Comparison of ENCODE assay signal across 22 mouse cellular contexts in the genomic region with DNA sequence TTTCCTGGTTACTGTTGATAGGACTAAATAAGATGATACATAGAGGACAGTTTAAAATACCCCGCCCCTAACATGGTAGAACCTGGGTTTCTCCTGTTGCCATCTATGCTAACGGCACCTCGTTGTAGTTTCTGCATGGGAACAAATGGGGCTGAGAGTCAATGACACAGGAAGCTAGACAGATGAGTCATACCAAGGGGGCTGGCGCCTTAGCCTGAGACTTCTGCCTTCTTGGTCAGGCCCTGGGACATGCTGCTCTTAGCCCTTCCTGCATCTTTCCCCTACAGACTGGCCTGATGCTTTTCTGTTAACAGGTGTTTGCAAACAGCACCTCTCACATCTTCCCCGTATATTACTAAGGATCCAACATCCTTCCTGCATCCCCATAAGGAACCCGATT.
DNase-seq lines count a peak whose midpoint lies in the region; ATAC-seq and TF ChIP-seq lines count a peak whose summit lies in the region.
"Had no signal": no experiment of that assay in that cellular context is flagged by ENCODE, and none has a peak within 500 bp of the region (broad histone marks: within the 10 kb centered on the region; RNA-seq: fewer than 3 reads in every experiment).

No protein-coding gene starts in this region.

- peak overlapping the region; percentile 54; the same call in 1 of the 2 replicates for H3K27ac ChIP-seq in gastrocnemius, adult 2 months
- 0 out of 2 replicates have a peak overlapping the region, but pooled peaks have one; percentile 3 for H3K27ac ChIP-seq in limb, embryonic 15.5 days
- no peak overlapping the region for H3K27ac ChIP-seq in limb, embryonic 10.5 days
- peak overlapping the region; percentile 59 for H3K27ac ChIP-seq in lung, embryonic 16.5 days (ENCODE audit: low read length)
- no peak overlapping the region for H3K27ac ChIP-seq in neural tube, embryonic 15.5 days (replicated peaks)
- H3K27ac ChIP-seq: embryonic facial prominence, embryonic 13.5 days; embryonic facial prominence, embryonic 15.5 days; forebrain, embryonic 10.5 days; forebrain, embryonic 12.5 days had no signal

- intact Hi-C loops in gastrocnemius, adult 2 months (cut with DNase I): no loop called here
- intact Hi-C loops in gastrocnemius, postnatal 14 days (cut with DNase I; ENCODE audit: low total_unique reads): no loop called here

- H3K4me2 ChIP-seq in limb, embryonic 15.5 days: no peak overlapping the region
- H3K4me2 ChIP-seq in lung, embryonic 16.5 days (ENCODE audit: low read depth, low read length): no peak overlapping the region
- no peak overlapping the region for H3K4me2 ChIP-seq in neural tube, embryonic 15.5 days
- H3K4me2 ChIP-seq: embryonic facial prominence, embryonic 13.5 days; embryonic facial prominence, embryonic 15.5 days; forebrain, embryonic 12.5 days had no signal

- H3K9me3 ChIP-seq in limb, embryonic 15.5 days: no peaks in the 10 kb centered on the region
- H3K9me3 ChIP-seq in limb, embryonic 10.5 days (replicated peaks): no peaks in the 10 kb centered on the region
- H3K9me3 ChIP-seq in lung, embryonic 16.5 days (ENCODE audit: control insufficient read depth, low read length): no peaks in the 10 kb centered on the region
- H3K9me3 ChIP-seq in neural tube, embryonic 15.5 days (replicated peaks): no peaks in the 10 kb centered on the region
- H3K9me3 ChIP-seq: embryonic facial prominence, embryonic 13.5 days; embryonic facial prominence, embryonic 15.5 days; forebrain, embryonic 10.5 days; forebrain, embryonic 12.5 days had no signal

- no peak overlapping the region for H3K9ac ChIP-seq in limb, embryonic 15.5 days
- no peak overlapping the region for H3K9ac ChIP-seq in lung, embryonic 16.5 days (ENCODE audit: low read length)
- H3K9ac ChIP-seq in neural tube, embryonic 15.5 days (replicated peaks): no peak overlapping the region
- H3K9ac ChIP-seq: embryonic facial prominence, embryonic 13.5 days; embryonic facial prominence, embryonic 15.5 days; forebrain, embryonic 12.5 days had no signal

- DNase-seq in gastrocnemius, adult 2 months: no peak
- no peak for DNase-seq in gastrocnemius, postnatal 14 days
- no peak for DNase-seq in limb, embryonic 10.5 days (ENCODE audit: low spot score)
- DNase-seq in lung, postnatal 36 days: no peak
- DNase-seq in neural tube, embryonic 10.5 days (ENCODE audit: extremely low spot score, low spot score): peak; percentile 9
- DNase-seq: adrenal gland, adult 2 months; adrenal gland, postnatal 25 days; cerebellum, adult 11 months; cerebellum, adult 18-20 months; cerebellum, adult 8-10 months; cerebellum, adult 9-11 months; cerebellum, postnatal 36 days; embryo, embryonic 11 days had no signal

- H3K27me3 ChIP-seq in limb, embryonic 15.5 days: no peaks in the 10 kb centered on the region
- H3K27me3 ChIP-seq in limb, embryonic 10.5 days (ENCODE audit: low read depth, poor library complexity, severe bottlenecking): no peaks in the 10 kb centered on the region
- H3K27me3 ChIP-seq in lung, embryonic 16.5 days (ENCODE audit: control insufficient read depth, insufficient read depth, low read depth, low read length): no peaks in the 10 kb centered on the region
- no peaks in the 10 kb centered on the region for H3K27me3 ChIP-seq in neural tube, embryonic 15.5 days (replicated peaks)
- H3K27me3 ChIP-seq: embryonic facial prominence, embryonic 13.5 days; embryonic facial prominence, embryonic 15.5 days; forebrain, embryonic 12.5 days had no signal

- no peak for TF ChIP-seq CTCF in gastrocnemius, adult 2 months (IDR thresholded peaks at IDR 0.05)

- H3K4me1 ChIP-seq in limb, embryonic 15.5 days: 0 out of 2 replicates have a peak, but pooled peaks cover 7% of the 10 kb centered on the region
- peaks cover 10% of the 10 kb centered on the region for H3K4me1 ChIP-seq in limb, embryonic 10.5 days
- H3K4me1 ChIP-seq in lung, embryonic 16.5 days (replicated peaks; ENCODE audit: control insufficient read depth, insufficient read depth, low read length): no peaks in the 10 kb centered on the region
- no peaks in the 10 kb centered on the region for H3K4me1 ChIP-seq in neural tube, embryonic 15.5 days
- H3K4me1 ChIP-seq: embryonic facial prominence, embryonic 15.5 days; forebrain, embryonic 10.5 days; forebrain, embryonic 12.5 days had no signal

- 91% methylated on average over 6 of the region's 6 CpGs for WGBS in limb, embryonic 15.5 days
- WGBS in limb, embryonic 10.5 days: 90% methylated on average over 6 of the region's 6 CpGs
- WGBS in lung, embryonic 16.5 days: 73% methylated on average over 6 of the region's 6 CpGs
- 91% methylated on average over 6 of the region's 6 CpGs for WGBS in neural tube, embryonic 15.5 days

- ATAC-seq in limb, embryonic 15.5 days (ENCODE audit: insufficient number of reproducible peaks, low FRiP score, low TSS enrichment, low read depth): no peak
- peak; percentile 41 for ATAC-seq in lung, embryonic 16.5 days (ENCODE audit: low read depth)
- ATAC-seq in neural tube, embryonic 15.5 days (ENCODE audit: low FRiP score): no peak
- ATAC-seq: forebrain, embryonic 14.5 days had no signal

- no peaks in the 10 kb centered on the region for H3K36me3 ChIP-seq in limb, embryonic 15.5 days
- H3K36me3 ChIP-seq in limb, embryonic 10.5 days: no peaks in the 10 kb centered on the region
- H3K36me3 ChIP-seq in lung, embryonic 16.5 days (ENCODE audit: control insufficient read depth, insufficient read depth, low read length): no peaks in the 10 kb centered on the region
- no peaks in the 10 kb centered on the region for H3K36me3 ChIP-seq in neural tube, embryonic 15.5 days
- H3K36me3 ChIP-seq: embryonic facial prominence, embryonic 13.5 days; embryonic facial prominence, embryonic 15.5 days; forebrain, embryonic 10.5 days; forebrain, embryonic 12.5 days had no signal

- no peak overlapping the region for H3K4me3 ChIP-seq in gastrocnemius, adult 2 months
- H3K4me3 ChIP-seq in limb, embryonic 15.5 days: no peak overlapping the region
- no peak overlapping the region for H3K4me3 ChIP-seq in limb, embryonic 10.5 days
- H3K4me3 ChIP-seq in lung, embryonic 16.5 days (ENCODE audit: low read length): no peak overlapping the region
- H3K4me3 ChIP-seq in neural tube, embryonic 15.5 days (replicated peaks): no peak overlapping the region
- H3K4me3 ChIP-seq: embryonic facial prominence, embryonic 13.5 days; embryonic facial prominence, embryonic 15.5 days; erythroblast, embryonic 14.5 days; forebrain, embryonic 10.5 days; forebrain, embryonic 12.5 days had no signal

Comparison
In these comparisons a context has a peak if more than half of its experiments do, and no peak if none do; other contexts are left out.
1. H3K27ac ChIP-seq: peak in gastrocnemius, adult 2 months (single experiment), limb, embryonic 15.5 days (single experiment) and lung, embryonic 16.5 days (single experiment); none in limb, embryonic 10.5 days (single experiment) and neural tube, embryonic 15.5 days (single experiment).